Mouse (Mus musculus) T-helper 17 cell (primary cell): ENCODE results near the gene Thoc5.

Experiments used
- in situ Hi-C, 2 experiments: fragments of 300-600 bp; cut with MboI, MseI; formaldehyde crosslinking; loops; 1 replicate in 1 of 2; 2 replicates in 1 of 2; pipeline ENCODE4 v1.15.1; 2025; ENCODE audit warnings: high pct_unique_total_duplicates in 2 of 2

Gene Thoc5

DNA sequence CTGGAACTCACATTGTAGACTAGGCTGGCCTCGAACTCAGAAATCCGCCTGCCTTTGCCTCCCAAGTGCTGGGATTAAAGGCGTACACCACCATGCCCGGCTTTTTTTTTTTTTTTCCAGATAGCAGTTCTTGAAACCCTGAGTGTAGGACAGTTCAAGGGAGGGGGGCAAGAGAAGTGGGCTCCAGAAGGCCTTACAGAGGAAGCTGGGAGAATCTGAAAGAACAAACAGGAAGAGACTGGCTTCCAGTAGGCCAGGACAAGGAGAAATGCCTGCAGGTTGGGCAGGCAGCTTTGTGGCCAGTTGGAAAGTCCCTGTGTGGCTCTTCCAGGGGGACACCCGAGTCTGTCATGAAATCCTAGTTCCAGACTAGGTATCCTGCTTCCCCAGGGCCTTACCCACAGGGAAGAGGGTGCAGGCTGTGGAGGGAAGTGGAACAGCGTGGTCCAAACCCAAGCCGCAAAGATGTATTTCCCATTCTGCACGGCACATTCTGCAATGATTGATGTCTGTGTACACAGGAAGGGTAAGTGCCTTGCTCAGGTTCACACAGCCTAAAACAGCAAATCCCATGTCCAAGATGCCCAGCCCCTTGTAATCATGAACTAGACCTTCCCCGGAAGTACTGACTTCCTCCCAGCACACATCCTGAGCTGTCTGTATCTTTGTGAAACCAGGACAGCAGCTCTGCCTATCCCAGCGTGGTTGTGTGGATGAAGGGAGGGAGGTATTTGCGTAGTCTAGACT is 79.4 kb downstream of the Thoc5 start:
- in situ Hi-C loops: loop anchor here (5.0 kb wide), 1 partner anchor 57 kb away; no protein-coding TSS in a partner anchor

DNA sequence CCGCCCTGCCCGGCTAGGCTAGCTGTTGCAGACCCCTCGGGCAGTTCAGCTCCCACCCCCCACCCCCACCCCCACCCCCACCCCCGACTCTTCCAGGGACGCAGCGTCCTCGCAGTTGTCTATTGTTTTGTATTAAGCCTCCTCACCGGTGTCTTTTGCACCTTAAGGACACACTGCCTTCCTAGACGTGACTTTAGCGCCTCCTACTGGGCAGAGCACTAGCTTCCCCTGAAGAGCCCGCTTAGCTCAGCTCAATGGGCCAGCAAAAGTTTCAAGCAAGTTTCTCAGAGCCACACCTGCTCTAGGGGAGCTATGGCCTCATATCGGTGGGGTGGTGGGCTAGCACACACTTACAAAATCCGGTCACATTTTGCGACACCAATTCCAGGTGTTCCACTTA is 80.5 kb downstream of the Thoc5 start:
- in situ Hi-C loops: no loop called here
